ENCODE assay signal across 9 mouse cellular contexts in the genomic region with DNA sequence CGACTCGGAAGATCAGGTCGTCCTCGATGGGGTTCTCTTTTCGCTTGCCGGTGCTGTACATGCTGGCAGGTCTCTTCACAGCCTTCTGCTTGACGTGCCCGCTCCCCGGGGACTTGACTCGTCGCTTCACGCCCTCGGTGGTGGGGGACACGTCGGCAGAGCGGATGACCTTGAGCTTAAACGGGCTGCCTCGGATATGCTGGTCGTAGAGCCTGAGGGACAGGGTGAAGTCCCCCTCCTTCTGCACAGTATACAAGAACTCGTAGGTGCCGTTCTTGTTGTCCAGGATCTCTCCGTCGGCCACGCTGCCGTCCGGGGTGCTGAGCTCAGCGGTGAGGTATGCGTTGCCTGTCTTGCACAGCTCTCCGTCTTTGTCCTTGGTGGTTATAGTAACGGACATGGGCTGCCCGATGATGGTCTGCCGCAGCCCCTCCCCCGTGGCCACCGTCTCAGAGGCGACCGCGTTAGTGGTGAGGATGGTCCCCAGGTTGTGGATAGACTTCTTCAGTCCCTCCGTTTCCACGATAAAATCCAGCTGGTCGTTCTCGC. TPM values are rescaled to one million over a fixed set of nuclear protein-coding genes. Genes with fewer than 3 reads are reported as not detected.
DNase-seq lines count a peak whose midpoint lies in the region; ATAC-seq and TF ChIP-seq lines count a peak whose summit lies in the region.
"Had no signal": no experiment of that assay in that cellular context is flagged by ENCODE, and none has a peak within 500 bp of the region (broad histone marks: within the 10 kb centered on the region; RNA-seq: fewer than 3 reads in every experiment).

No protein-coding gene starts in this region.

- TF ChIP-seq CTCF in heart, adult 2 months (IDR thresholded peaks at IDR 0.05) = no peak

- H3K4me3 ChIP-seq in heart, adult 2 months = peak overlapping the region; percentile 57
- peak overlapping the region; percentile 39 for H3K4me3 ChIP-seq in liver, embryonic 12.5 days

- peaks cover 1% of the 10 kb centered on the region; the same call in 1 of the 2 replicates for H3K4me1 ChIP-seq in heart, adult 2 months (ENCODE audit: control insufficient read depth, insufficient read depth, low read length)
- H3K4me1 ChIP-seq in liver, embryonic 12.5 days = peaks cover 15% of the 10 kb centered on the region

- no peaks in the 10 kb centered on the region for H3K79me2 ChIP-seq in heart, adult 2 months (replicated peaks; ENCODE audit: control insufficient read depth, insufficient read depth, low read length)

- TF ChIP-seq EP300 in heart, adult 2 months (IDR thresholded peaks at IDR 0.05; ENCODE audit: insufficient read depth, low read depth, low read length) = no peak

- H3K9ac ChIP-seq in heart, adult 2 months (ENCODE audit: low read depth, low read length) = peak overlapping the region; percentile 41
- no peak overlapping the region for H3K9ac ChIP-seq in liver, embryonic 12.5 days

- no peak for TF ChIP-seq POLR2A in heart, adult 2 months (IDR thresholded peaks at IDR 0.05; ENCODE audit: insufficient read depth, low read depth, low read length)

- no peaks in the 10 kb centered on the region for H3K27me3 ChIP-seq in heart, adult 2 months (ENCODE audit: control insufficient read depth, insufficient read depth, low read length)
- H3K27me3 ChIP-seq in liver, embryonic 12.5 days (replicated peaks) = peaks cover 52% of the 10 kb centered on the region
- H3K27me3 ChIP-seq: CH12.LX had no signal

- intact Hi-C loops in heart, adult 2 months (cut with DNase I) = no loop called here
- intact Hi-C loops in heart, postnatal 10 days (cut with DNase I) = no loop called here

- DNase-seq in heart, adult 2 months = peak; percentile 30 to 43
- no peak for DNase-seq in heart, adult 8-10 months (ENCODE audit: low spot score)
- DNase-seq in c-Kit-positive CD71-negative TER-119-negative erythroid progenitor cells, embryonic 14.5 days (ENCODE audit: low read depth) = peak; percentile 6
- peak; percentile 44 to 54 for DNase-seq in heart, postnatal 10 days
- peak; percentile 14 for DNase-seq in naive thymus-derived CD4-positive, alpha-beta T cell, adult 2 months (ENCODE audit: low read depth)
- DNase-seq in cerebellum, adult 9-10 months = no peak
- no peak for DNase-seq in left cerebral cortex, adult 9 months (ENCODE audit: low spot score in 2 of 2)

- peak overlapping the region; percentile 26; the same call in 1 of the 2 replicates for H3K27ac ChIP-seq in heart, adult 2 months
- no peak overlapping the region for H3K27ac ChIP-seq in liver, embryonic 12.5 days

- no peaks in the 10 kb centered on the region for H3K36me3 ChIP-seq in heart, adult 2 months (ENCODE audit: control insufficient read depth, insufficient read depth, low read length)
- no peaks in the 10 kb centered on the region for H3K36me3 ChIP-seq in liver, embryonic 12.5 days

- H3K4me2 ChIP-seq in liver, embryonic 12.5 days = peak overlapping the region; percentile 61

- ATAC-seq in liver, embryonic 12.5 days = no peak

- WGBS in heart, adult 2 months = 5% methylated on average over 41 of the region's 41 CpGs
- WGBS in liver, embryonic 12.5 days (ENCODE audit: insufficient replicate concordance) = 2% methylated on average over 41 of the region's 41 CpGs

- H3K9me3 ChIP-seq in liver, embryonic 12.5 days (replicated peaks) = no peaks in the 10 kb centered on the region

RNA-seq across cellular contexts. Expression of a gene that starts 16.7 kb away (rescaled TPM):
- not detected for total RNA-seq in heart, adult 2 months (2021)
- not detected in 2 replicates for polyA plus RNA-seq in heart, adult 2 months (2012; rRNA removed)
- total RNA-seq in heart, adult 8-10 months (2022) = not detected
- under 1 TPM in 1 of 2 experiments, not detected in 1; 0.25 TPM for total RNA-seq in heart, postnatal 10 days (2021)
- polyA plus RNA-seq in liver, embryonic 12.5 days (2016; fragmentation: Nextera tagmentation; extraction: Ambion mirVana) = 0.30 TPM in 1 of 2 replicates, not detected in the other

RNA-seq across cellular contexts. Expression of a gene that starts 35.0 kb away (rescaled TPM):
- 1 to 10 TPM; 2.0 to 3.0 TPM for total RNA-seq in heart, adult 2 months (2021)
- polyA plus RNA-seq in heart, adult 2 months (2012; rRNA removed) = 0.18 and 0.35 TPM in 2 replicates
- total RNA-seq in heart, adult 8-10 months (2022) = 1 to 10 TPM; 1.9 to 3.4 (median 2.3) TPM
- 1 to 10 TPM; 6.5 to 7.5 TPM for total RNA-seq in heart, postnatal 10 days (2021)
- 12.3 and 12.8 TPM in 2 replicates for polyA plus RNA-seq in liver, embryonic 12.5 days (2016; fragmentation: Nextera tagmentation; extraction: Ambion mirVana)

Comparison
In these comparisons a context has a peak if more than half of its experiments do, and no peak if none do; other contexts are left out.
1. DNase-seq: peak in heart, adult 2 months (2 of 2), c-Kit-positive CD71-negative TER-119-negative erythroid progenitor cells, embryonic 14.5 days (single experiment), heart, postnatal 10 days (2 of 2) and naive thymus-derived CD4-positive, alpha-beta T cell, adult 2 months (single experiment); none in heart, adult 8-10 months (single experiment), cerebellum, adult 9-10 months (single experiment) and left cerebral cortex, adult 9 months (0 of 2).